Mouse (Mus musculus) adrenal gland, adult 8-10 months (tissue): ENCODE measurements around the gene Tmem91. TPM values are rescaled to one million over a fixed set of nuclear protein-coding genes. Genes with fewer than 3 reads are reported as not detected.
A peak's percentile ranks its signal among the peaks of the same experiment; 100 is the strongest.
"Not testable (repeated sequence)": the region's sequence is repeated elsewhere in the genome, so short reads cannot be mapped to it uniquely, and the experiment has no call there.

Source experiments
- DNase-seq: peaks from one replicate; pipeline ENCODE4 v3.0.0; 2022
- total RNA-seq, 4 experiments: library from RNA; stranded (reverse); gene quantifications; 2 replicates each; pipeline ENCODE4 v1.2.4; 2022

The Tmem91 gene
- under 1 TPM in 1 of 4 experiments, not detected in 3; 0.77 TPM for total RNA-seq

DNA sequence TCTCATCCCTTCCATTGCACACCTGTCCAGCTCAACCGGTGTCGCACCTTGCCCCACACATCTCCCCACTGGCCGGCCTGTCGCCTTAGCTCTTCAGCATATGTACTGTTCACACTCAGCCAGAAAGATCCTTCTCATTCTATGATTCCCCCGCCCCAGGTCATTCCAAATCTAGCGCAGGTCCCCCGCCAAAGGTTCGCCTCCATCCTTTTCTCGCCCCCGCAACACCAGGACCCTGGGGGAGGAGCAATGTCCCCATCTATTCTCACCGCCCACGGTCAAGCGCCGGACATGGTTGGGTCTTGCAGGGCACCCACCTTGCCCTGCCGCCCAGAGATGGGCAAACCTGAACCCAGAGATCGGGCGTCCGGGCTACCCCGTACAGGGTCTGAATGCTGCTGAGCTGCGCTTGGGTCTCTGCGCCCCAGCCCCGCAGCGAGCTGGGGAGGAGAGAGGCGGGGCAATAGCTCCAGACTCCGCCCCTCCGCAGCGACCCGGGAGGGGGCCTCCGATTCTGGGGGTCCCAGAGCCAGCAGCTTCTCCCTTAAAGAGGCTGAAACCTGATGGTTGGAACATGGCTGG is at the start of gene Tmem91:
Gene Tmem91, minus strand, starts transcription at position 448 of the 582 bp plus-strand sequence.
- DNase-seq: no peak

DNA sequence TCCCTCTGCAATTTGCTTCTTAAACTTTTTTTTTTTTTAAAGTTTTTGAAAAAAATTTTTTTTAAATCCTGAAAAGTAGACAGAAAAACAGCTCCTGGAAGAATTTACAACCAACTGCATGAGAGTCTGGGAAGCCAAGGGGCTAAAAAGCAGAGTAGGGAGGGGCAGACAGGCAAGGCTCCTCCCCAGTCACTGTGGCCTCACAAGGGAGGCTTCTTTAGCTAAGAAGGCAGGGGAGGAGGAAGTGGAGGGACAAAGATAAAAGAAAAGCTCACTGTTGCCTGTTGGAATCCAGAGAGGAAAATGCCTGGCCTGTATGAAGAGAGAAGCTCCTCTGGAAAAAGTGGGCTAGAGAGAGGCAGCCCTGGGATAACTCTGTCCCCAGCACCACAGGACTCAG is 46.8 kb upstream of the Tmem91 start:
- DNase-seq: not testable (repeated sequence)

DNA sequence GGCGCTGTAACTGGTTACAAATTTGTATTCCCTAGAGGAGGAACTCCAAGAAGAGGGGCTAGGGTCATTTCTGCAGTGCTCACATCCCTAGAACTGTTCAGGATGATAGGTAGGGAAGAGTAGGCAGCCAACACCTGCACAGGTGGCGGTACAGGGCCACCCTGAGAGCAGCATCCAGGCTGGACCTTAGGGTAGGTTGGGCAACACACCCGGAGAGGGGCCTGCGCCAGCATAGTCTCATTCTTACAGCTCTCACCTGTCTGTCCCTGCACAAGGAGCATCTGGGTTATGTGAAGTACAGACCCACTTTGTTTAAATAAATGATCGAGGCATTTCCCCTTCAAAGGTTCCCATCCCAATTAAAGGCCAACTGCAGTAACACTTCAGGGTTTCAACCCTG is 45.8 kb upstream of the Tmem91 start:
- DNase-seq: no peak

DNA sequence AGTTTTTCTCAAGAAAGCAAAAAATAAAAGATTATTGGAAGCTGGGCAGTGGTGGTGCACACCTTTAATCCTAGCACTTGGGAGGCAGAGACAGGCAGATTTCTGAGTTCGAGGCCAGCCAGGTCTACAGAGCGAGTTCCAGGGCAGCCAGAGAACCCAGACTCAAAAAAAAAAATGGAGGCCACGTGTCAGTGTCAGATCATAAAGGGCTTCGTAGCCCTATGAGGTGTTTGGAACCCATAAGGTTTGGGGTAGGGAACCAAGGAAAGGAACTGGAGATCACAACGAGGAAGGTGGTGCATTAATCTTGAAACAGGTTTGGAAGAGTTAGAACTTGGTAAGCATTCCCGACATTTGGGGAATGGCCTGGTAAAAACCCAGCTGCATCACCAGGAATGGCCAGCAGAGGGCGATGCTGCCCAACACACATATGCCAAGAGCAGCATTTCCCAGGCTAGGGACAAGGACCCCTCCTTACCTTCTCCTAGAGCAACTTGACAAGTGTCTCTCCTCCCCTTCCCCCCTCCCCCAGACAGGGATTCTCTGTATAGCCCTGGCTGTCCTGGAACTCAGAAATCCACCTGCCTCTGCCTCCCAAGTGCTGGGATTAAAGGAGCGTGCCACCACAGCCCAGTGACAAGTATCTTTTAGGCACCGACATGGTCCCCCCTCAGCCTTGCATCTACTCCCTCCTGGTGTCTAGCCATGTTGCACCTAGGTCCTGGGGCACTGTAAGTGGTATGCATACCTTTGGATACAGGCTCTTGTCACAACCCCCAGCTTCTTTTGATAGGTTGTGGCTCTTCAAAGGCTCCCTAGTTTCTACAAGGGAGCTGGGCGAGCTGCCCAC is 45.0 kb upstream of the Tmem91 start:
- DNase-seq: peak; percentile 56

DNA sequence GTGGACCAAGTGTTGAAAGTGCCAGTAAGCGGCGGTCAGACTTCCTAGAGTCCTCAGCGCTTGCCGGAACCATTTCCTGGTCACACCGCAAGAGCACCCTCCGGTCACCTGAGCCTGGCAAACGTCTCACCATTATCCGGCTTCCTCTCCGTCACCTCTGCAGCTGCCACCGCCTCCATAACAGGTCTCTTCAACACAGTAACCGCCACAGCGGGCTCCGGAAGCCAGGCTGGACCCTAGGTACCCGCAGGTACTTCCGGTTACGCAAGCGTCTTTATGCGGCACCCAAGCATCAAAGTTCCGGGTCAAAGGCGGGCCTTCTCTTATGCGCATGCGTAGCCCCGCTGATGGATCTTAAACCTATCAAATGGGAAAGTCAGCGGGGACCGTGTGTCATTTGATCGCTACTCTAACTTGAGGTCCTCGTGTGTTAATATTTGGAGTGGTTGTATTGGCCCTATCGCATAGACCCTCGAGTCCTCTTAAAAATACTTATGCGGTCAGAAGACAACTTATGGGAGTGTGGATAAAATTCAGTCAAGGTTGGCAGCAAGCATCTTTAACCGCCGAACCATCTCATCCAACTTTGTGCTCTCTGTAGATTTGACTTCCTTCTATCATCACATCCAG is 43.9 kb upstream of the Tmem91 start, which contains the start of gene Ccdc97:
Gene Ccdc97, minus strand, starts transcription at position 301 of the 630 bp plus-strand sequence.
- peak; percentile 92 for DNase-seq

DNA sequence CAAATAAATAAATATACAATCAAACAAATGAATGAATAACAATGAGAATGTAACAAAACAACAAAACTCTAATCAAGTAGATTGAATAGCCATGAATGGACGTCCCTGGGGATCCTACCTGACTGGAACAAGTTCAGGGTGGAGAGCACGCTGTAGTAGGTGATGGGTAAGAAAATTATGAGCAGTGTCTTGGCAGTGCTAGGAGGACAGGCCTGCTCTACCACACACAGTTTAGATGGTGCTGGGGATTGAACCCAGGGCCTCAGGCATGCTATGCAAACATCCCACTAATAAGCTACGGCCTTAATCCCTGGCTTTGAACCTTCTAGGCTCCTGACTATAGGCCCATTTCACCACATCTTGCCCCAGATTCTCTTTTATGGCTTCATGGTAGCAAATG is 42.5 kb upstream of the Tmem91 start:
- DNase-seq: no peak

DNA sequence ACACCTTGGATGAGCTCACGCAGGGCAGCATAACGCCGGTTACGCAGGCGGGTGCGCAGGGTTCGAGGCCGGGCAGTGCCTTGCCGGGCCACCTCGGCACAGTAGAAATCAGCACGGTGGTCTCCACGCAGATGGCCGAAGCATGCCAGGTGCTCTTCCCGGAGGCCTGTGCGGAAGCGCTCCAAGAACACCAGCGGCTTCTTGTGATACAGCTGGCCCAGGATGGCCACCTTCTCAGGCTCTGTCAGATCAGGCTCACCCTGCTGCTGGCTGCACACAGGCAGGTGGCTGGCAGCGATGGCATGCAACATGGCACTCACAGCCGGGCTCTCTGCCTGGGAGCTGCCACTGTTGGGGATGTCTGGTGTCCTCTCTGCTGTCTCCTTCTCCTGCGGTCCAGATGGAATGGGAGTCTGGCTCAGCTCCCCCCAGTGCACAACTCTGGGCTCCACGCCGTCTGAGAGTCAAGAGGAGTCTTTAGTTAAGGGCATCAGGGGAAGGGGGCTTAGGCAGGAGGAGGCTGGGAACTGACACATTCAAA is 40.8 kb upstream of the Tmem91 start:
- no peak for DNase-seq

DNA sequence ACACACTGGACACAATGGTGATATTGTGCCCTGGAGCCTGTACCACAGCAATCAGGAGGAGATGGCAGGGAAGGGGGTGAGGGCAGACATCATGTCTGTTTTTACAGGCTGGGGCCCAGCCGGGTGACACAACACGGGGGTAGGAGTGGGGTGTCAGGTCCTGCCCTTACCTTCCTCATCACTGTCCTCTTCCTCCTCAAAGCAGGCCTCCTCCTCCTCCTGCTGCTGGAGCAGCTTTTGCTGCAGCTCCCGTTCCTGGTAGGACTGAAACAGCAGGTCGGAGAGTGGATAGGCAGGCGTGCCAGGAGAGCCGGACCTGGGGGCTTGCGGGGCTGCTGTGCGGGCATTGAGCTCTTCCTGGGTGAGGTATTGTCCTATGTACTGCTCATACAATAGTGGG is 39.6 kb upstream of the Tmem91 start:
- no peak for DNase-seq

DNA sequence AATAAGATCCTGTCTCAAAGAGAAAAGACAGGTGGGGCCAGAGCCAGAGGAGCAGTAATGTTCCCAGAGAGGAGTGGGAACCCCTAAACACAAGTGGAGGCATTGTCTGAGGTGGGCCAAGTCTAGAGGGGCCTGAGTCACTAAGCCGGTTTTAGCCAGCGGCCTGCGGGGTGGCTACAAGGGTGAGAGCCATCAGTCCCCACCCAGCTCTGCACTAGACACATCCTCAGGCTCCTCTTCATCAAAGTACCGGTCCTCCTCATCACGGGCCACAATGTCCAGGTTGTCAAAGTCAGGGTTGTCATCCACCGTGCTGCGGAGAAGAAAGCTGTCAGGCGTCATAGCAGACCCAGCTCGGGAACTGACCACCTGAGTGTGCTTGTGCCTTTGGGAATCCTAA is 37.8 kb upstream of the Tmem91 start:
- no peak for DNase-seq

DNA sequence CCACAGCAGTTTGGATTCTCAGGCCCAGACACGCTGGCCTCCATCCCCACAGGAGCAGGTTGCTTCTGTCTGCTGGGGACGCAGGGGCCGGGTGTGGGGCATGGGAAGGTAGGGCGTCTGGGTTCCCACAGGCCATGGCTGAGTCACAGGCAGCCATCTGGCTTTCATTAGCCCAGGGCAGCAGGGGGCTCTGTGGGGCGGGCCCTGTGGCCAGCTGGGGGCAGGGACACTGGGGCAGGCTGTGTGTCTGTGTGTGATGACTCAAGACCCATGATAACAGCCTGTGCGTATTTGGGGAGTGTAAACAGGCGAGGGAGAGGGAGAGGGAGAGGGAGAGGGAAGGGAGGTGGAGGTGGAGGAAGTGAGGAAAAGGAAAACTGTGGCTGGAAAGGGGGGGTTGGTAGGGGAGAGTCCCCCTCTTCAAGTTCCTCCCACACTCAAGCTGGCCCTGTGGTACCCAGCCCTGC is 36.8 kb upstream of the Tmem91 start:
- no peak for DNase-seq

DNA sequence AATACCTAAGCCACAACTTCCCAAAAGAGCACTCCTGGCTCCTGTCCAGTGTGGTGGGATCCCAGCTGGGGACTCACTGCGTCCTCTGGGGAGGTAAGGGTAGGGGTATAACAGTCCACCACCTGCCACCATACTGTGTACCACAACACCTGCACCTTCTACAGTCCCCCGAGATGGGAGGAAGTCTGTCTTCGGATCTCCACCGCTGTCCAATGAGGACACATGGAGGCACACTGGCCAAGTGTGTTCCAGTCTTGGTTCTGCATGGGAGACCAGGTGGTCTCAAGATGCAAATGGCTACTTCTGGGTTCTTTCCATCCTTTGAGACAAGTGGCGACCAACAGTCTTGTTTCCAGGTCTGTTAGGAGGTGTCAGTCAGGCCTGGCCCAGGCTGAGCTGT is 36.2 kb upstream of the Tmem91 start:
- DNase-seq: no peak

DNA sequence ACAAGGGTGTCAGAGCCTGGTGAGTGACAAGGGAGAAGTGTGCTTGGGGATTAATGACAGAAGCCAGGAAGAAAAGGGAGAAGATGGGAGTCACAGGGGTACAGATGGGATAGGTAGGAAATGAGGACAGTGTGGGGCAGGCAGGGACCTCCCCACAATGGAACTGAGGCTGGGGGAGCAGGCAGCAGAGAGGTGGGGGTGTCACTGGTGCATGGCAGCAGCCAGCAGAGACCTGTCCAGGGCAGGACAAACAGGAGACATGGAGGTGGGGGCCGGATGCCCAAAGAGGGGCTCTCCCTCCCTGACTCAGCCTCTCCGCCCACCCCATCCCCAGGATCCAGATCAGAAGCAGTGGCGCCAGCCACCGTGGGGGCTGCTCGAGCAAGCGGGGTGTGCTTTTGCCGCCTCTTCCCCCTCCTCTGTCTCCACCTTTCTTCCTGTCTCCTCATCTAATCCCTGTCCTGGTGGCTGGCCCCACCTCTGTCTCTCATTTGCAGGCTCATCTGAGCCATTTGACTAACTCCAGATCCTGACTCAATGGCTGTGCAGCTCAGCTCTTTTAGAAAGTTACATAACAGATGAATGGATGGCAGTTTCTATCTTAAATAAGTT is 35.7 kb upstream of the Tmem91 start:
- no peak for DNase-seq

DNA sequence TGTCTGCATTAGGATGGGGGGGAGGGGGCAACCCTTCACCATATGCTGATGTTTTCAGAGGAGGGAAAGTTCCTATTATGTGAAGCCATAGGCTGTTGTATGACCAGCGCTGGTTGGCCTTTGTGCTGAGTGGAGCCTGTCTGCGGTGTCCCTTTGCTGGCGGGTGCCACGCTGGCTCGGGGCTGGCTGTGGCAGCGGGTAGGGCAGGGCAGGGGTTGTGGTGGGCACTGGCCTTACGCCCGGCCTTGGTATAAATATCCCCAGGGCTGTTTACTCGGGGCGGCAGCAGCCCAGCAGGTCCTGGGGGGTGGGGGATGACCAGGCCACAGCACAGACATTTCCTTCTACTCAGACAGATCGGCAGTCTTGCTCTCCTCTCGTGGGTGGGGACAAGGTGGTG is 35.0 kb upstream of the Tmem91 start:
- no peak for DNase-seq

DNA sequence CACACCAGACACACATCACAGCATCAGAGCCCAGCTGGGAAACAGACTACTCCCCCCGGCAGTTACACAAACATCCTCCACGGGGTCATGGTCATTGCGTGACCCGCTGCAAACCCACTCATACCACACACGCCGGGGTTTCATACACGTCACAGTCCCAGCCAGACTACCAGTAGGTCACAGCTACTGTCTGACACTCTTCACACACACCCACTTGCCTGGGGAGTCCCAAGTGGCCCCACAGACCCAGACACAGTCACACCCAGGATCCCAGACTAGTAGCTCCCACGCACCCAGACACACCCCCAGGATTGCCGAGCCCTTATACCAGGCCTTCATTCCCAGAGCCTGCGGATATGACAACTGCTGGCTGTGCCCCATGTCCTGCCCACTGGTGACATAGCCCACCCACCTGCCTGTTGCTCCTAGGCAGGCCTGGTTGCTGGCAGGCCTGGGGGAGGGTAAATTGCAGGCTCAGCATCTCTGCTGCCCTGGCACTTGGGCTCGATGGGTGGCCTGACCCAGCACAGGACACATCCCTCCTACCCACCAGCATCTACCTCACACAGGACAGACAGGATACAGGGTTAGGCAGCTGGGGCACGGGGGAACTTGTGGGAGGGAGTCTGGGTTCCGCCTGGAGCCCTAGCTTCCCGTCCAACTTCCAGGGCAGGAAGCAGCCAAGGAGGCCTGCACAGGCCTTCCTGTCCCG is 32.8 kb upstream of the Tmem91 start:
- DNase-seq: no peak

DNA sequence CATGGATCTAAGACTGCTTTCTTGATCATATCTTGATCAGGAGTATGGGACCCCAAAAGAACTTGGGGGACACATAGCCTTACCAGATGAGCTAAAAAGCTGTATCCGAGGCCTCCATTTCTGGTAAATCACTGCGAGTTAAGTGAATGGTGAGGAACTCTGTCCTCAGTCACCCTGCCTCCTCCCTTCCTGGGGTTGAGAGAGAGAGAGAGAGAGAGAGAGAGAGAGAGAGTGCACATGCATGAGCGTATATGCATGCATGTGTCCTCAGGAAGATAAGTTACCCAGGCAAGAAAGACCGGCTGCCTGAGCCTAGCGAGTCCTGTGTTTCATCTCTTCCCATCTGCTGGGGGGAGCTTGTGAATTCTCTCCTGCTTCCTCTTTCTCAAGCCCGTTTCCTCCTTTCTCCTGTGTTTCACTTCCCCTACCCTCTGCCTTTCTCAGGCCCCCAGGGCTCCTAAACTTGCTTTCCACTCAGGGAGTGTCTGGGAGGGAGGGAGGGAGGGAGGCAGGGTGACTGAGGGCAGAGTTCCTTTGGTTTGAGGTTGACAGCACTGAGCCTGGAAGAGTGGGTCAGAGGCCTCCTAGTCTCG is 31.7 kb upstream of the Tmem91 start:
- no peak for DNase-seq

DNA sequence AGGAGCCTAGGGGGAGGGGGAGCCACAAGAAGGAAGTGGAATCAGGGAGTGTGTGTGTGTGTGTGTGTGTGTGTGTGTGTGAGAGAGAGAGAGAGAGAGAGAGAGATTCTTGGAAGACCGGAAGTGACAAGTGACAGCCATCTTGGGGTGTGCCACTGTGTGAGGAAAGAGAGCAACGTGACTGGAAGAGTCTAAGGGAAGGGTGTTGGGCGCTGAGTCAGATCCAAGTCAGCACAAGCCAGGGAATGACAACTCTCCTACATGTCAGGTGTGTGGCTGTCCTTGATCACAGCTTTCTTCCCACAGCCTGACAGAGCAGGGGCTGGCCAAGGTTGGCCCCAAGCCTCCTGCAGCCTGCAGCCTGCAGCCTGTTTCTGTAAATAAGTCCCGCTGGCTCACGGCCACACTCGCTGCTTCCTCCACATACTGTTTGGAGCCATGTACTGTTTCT is 30.9 kb upstream of the Tmem91 start:
- DNase-seq: no peak

DNA sequence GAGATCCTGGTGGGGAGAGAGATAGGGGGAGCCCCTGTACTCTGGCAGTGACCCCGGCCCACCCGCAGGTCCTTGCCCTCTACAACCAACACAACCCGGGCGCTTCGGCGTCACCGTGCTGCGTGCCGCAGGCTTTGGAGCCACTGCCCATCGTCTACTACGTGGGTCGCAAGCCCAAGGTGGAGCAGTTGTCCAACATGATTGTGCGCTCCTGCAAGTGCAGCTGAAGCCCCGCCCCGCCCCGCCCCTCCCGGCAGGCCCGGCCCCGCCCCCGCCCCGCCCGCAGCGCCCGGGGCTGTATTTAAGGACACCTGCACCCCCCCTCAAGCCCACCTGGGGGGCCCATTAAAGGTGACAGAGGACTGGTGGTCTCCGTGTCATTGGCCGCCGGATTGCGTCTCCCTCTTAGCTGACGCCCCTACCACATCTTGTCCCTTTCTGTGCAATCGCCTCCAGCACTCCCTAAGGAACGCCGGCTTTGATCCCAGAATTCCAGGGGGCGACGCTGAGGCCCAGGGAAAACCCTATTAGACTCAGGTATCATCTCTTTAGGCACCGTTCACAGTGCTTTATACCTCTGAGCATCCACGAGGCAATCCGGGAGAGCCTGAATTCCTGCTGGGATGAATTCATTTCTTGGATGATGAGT is 29.9 kb upstream of the Tmem91 start:
- DNase-seq: no peak

DNA sequence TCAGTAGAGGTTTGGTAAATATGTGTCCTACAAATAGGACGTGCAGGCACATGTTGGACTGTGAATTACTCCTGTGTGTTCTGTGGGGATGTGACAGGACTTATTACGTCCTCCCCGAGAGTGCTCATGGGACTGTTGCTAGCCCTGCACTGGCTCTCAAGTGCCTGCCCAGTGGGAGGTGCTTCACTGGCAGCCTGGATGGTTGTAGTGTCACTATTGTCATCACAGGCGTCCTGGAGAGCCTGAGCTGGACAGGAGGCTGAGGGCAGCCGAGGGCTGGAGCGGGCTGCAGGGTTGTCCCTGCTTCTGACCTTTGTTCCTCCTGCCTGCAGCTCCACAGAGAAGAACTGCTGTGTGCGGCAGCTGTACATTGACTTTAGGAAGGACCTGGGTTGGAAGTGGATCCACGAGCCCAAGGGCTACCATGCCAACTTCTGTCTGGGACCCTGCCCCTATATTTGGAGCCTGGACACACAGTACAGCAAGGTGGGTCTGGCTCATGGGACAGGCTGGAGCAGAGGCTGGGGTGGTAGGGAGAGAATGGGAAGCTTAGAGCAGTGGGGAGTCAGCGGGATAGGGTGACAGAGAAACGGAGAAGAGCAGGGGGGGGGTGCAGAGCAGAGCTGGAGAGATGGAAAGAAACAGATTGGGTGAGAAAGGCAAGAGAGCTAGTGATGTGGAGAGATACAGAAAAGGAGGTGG is 29.0 kb upstream of the Tmem91 start:
- DNase-seq: no peak

DNA sequence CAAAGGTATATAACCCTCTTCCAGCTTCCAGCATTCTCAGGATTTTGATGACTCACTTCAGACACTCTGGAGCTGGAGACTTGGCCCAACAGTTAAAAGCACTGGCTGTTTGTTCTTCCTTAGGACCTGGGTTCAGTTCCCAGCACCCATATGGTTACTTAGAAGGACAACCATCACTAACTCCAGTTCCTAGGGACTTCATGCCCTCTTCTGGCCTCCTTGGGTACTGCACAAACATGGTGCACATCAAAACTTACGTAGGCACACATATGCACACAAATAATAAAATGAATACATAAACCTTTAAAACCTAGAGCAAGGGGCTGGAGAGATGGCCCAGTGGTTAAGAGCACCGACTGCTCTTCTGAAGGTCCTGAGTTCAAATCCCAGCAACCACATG is 27.4 kb upstream of the Tmem91 start:
- no peak for DNase-seq

DNA sequence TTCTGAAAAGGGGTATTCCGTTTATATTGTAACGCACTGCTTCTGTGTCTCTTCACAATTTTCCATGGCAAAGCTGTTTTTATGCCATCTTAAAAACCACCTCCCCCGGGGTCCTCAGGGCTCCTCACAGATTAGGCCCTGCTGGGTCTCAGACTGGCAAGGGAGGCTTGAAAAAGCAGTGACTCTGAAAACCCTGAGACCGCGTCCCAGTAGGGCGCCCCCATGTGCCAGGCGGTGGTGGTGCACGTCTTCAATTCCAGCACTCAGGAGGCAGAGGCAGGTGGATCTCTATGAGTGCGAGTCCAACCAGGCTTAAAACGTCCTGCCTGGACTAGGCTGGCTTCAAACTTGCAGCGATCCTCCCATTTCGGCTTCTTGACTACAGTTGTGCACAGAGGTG is 25.8 kb upstream of the Tmem91 start:
- no peak for DNase-seq
